Mouse (Mus musculus) midbrain, embryonic 12.5 days (tissue): ENCODE results near the gene Slc6a17. TPM values are rescaled to one million over a fixed set of nuclear protein-coding genes. Genes with fewer than 3 reads are reported as not detected.
A peak's percentile ranks its signal among the peaks of the same experiment; 100 is the strongest.

Source experiments
- ATAC-seq: fragments of 200-750 bp; cut with Nextera tagmentation; 2 replicates; pipeline ENCODE4 v1.8.0; 2017; ENCODE audit warnings: low read depth, moderate TSS enrichment, moderate library complexity; ENCODE audit not compliant: low FRiP score
- H3K27ac ChIP-seq: fragments of 300-500 bp; sonication (generic); replicated peaks from 2 replicates; pipeline ENCODE4 v1.5.1; 2016; ENCODE audit warnings: mild to moderate bottlenecking
- H3K27me3 ChIP-seq: fragments of 300-500 bp; sonication (generic); 2 replicates; pipeline ENCODE4 v1.6.1; 2016; ENCODE audit warnings: mild to moderate bottlenecking
- H3K36me3 ChIP-seq: fragments of 300-500 bp; sonication (generic); 2 replicates; pipeline ENCODE4 v1.6.1; 2016
- H3K4me1 ChIP-seq: fragments of 300-500 bp; sonication (generic); 2 replicates; pipeline ENCODE4 v1.6.1; 2016
- H3K4me2 ChIP-seq: fragments of 300-500 bp; sonication (generic); replicated peaks from 2 replicates; pipeline ENCODE4 v1.6.1; 2016; ENCODE audit warnings: mild to moderate bottlenecking, moderate library complexity
- H3K4me3 ChIP-seq: fragments of 300-500 bp; sonication (generic); 2 replicates; pipeline ENCODE4 v1.5.1; 2016; ENCODE audit warnings: mild to moderate bottlenecking
- H3K9ac ChIP-seq: fragments of 300-500 bp; sonication (generic); replicated peaks from 2 replicates; pipeline ENCODE4 v1.6.1; 2016; ENCODE audit warnings: mild to moderate bottlenecking, moderate library complexity
- H3K9me3 ChIP-seq: fragments of 300-500 bp; sonication (generic); 2 replicates; pipeline ENCODE4 v1.6.1; 2016; ENCODE audit warnings: mild to moderate bottlenecking
- WGBS: fragments of 180-500 bp; shearing (Covaris S2); methylation state at CpG from one replicate; pipeline ENCODE4 v1.1.7; 2016; 5-methylcytosine and 5-hydroxymethylcytosine counted together
- polyA plus RNA-seq: library from polyadenylated mRNA; unstranded; fragments of >200 nt; fragmentation: Nextera tagmentation; extraction: Ambion mirVana; gene quantifications from 2 replicates; pipeline ENCODE4 v1.2.1, GENCODE M21; 2016

Slc6a17 gene
- polyA plus RNA-seq, 1 experiment from 2014 or later, result 4.2 TPM

DNA sequence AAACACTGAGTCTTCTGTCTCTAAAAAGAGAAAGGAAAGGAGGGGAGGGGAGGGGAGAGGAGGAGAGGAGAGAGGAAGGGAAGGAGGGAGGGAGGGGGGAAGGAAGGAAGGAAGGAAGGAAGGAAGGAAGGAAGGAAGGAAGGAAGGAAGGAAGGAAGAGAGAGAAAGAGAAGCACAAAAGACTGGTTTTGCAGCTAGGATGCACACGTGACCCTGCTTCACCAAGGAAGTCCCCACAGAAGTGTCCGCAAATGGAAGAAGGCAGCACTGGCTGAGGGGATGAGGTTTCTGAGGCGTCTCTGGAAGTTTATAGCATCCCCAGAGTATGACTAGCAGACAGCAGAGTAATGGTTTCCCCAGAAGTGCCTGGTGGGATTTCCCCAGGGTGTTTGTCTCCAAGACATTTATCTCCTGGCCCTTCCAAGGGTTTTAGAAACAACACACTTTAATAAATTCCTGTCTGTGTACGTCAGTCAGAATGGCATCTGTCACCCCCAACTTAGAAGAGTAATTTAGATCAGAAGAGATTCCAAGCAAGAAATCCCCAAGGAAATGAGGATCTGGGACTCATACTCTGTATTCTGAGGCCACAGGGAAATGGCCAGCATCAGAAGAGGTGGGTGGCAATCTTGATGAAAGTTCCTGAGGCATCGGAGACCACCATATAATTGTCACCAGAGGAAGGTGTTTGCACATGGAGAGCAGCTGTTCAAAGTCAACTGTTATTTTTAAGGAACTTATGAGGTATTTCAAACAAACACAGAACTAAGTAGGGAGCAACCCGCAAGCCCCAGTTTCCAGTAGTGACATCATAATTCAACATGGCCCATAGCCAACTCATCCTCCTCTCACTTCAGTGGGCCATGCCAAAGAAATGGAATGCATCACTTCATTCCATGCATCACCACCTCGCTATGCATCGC, 25.6 kb upstream of the Slc6a17 start:
- WGBS, result 80% methylated on average over 8 of the region's 8 CpGs
- no peak for ATAC-seq
- Histone ChIP-seq H3K27ac (no peak overlapping the region), H3K9me3 (no peaks in the 10 kb centered on the region), H3K27me3 (peaks cover 3% of the 10 kb centered on the region; the same call in 1 of the 2 replicates), H3K4me2 (no peak overlapping the region), H3K4me3 (no peak overlapping the region), H3K9ac (no peak overlapping the region), H3K36me3 (no peaks in the 10 kb centered on the region), H3K4me1 (no peaks in the 10 kb centered on the region)

DNA sequence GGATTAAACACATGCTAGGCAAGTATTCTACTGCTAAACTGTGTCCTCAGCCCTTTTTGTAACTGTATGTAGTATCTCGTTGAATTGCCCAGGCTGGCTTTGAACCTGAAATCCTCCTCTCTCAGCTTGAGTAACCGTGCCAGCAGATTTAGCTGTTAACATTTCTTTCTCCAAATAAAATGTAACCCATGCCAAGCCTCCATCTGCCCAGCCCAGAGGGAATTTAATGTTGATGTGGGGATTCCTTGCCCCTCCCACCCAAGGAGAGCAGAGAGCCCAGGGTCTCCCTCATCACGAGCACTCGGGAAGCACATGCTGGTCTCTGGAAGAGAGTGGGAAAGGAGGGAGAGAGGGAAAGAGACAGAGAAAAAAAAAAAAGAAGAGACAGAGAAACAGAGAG, 24.8 kb upstream of the Slc6a17 start:
- Histone ChIP-seq H3K27ac (no peak overlapping the region), H3K4me3 (no peak overlapping the region), H3K27me3 (peaks cover 7% of the 10 kb centered on the region), H3K4me2 (no peak overlapping the region), H3K9me3 (no peaks in the 10 kb centered on the region), H3K4me1 (no peaks in the 10 kb centered on the region), H3K9ac (no peak overlapping the region), H3K36me3 (no peaks in the 10 kb centered on the region)
- 79% methylated on average over 4 of the region's 4 CpGs for WGBS
- ATAC-seq, result no peak

DNA sequence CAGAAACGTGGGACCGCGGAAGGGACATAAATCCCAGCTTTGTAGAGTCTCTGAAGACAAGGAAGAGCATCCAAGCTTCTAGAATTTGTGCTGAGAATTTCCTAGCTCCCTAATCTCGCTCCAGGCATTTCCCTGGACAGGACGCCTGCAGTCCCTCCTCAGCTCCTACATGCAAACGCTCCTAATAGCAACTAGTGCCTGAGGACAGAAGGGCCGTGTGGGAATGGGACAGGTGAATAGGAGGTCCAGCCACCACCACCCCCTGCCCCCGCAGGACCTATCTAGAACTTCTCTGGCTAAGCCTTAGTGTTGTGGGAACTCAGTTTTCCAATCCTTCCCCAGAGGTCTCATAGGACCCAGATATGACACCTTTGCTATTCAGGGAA, 19.7 kb upstream of the Slc6a17 start:
- Histone ChIP-seq H3K4me2 (peak overlapping the region; percentile 52), H3K4me3 (peak overlapping the region; percentile 23; the same call in 1 of the 2 replicates), H3K27ac (peak overlapping the region; percentile 75; the same call in 1 of the 2 replicates), H3K9ac (peak overlapping the region; percentile 53; the same call in 1 of the 2 replicates), H3K27me3 (peaks cover 14% of the 10 kb centered on the region), H3K36me3 (no peaks in the 10 kb centered on the region), H3K9me3 (no peaks in the 10 kb centered on the region), H3K4me1 (peaks cover 12% of the 10 kb centered on the region)
- ATAC-seq, result 0 out of 2 replicates have a peak, but pooled peaks have one; percentile 27
- WGBS, result 28% methylated on average over 8 of the region's 8 CpGs

GRCm38 (mm10) chr3:107536810-107537503, 19.1 kb upstream of the Slc6a17 start:
- H3K27ac ChIP-seq, result peak overlapping the region; percentile 75

GRCm38 (mm10) chr3:107534951-107535350, 17.1 kb upstream of the Slc6a17 start:
- H3K9me3 ChIP-seq, result no peaks in the 10 kb centered on the region
- H3K27me3 ChIP-seq, result peaks cover 14% of the 10 kb centered on the region
- H3K36me3 ChIP-seq, result no peaks in the 10 kb centered on the region
- no peak overlapping the region for H3K4me3 ChIP-seq
- H3K27ac ChIP-seq, result no peak overlapping the region
- no peak overlapping the region for H3K9ac ChIP-seq
- no peak overlapping the region for H3K4me2 ChIP-seq
- H3K4me1 ChIP-seq, result peaks cover 14% of the 10 kb centered on the region
- no peak for ATAC-seq
- 89% methylated on average over 7 of the region's 7 CpGs for WGBS

More at GRCm38 (mm10) chr3:107536810-107537503, 19.1 kb upstream of the Slc6a17 start:
- Histone ChIP-seq H3K27me3 (peaks cover 14% of the 10 kb centered on the region), H3K4me2 (peak overlapping the region; percentile 52), H3K9ac (peak overlapping the region; percentile 53), H3K4me1 (peaks cover 12% of the 10 kb centered on the region), H3K9me3 (no peaks in the 10 kb centered on the region), H3K4me3 (peak overlapping the region; percentile 23; the same call in 1 of the 2 replicates), H3K36me3 (no peaks in the 10 kb centered on the region)
- WGBS, result 5% methylated on average over 17 of the region's 17 CpGs
- peak; percentile 82 for ATAC-seq

DNA sequence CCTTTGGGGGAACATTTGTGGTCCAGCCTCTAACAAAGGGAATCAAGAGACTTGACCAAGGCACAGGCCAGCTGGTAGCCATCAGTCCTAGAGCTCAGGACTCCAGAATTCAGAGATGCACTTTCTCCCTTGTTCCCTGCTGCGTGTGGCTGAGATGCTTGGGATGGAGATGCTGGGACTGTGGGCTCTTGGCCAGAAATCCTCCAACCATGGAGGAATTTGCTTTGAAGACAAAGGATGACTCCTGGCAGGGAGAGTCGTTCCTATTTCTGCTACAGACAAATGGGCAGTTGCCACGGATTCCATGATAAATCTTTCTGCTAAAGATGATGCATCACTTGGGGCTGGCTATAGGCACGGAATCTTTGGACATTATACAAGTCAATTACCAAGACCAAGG, 15.7 kb upstream of the Slc6a17 start:
- H3K4me1 ChIP-seq, result peaks cover 24% of the 10 kb centered on the region
- no peak for ATAC-seq
- H3K27ac ChIP-seq, result no peak overlapping the region
- no peaks in the 10 kb centered on the region for H3K9me3 ChIP-seq
- no peaks in the 10 kb centered on the region for H3K36me3 ChIP-seq
- H3K4me3 ChIP-seq, result no peak overlapping the region
- 74% methylated on average over 4 of the region's 4 CpGs for WGBS
- H3K27me3 ChIP-seq, result peaks cover 11% of the 10 kb centered on the region
- no peak overlapping the region for H3K4me2 ChIP-seq
- H3K9ac ChIP-seq, result no peak overlapping the region

GRCm38 (mm10) chr3:107530581-107530980, 12.8 kb upstream of the Slc6a17 start:
- no peaks in the 10 kb centered on the region for H3K9me3 ChIP-seq
- no peaks in the 10 kb centered on the region for H3K36me3 ChIP-seq
- no peak overlapping the region for H3K9ac ChIP-seq
- peaks cover 20% of the 10 kb centered on the region for H3K4me1 ChIP-seq
- no peak overlapping the region for H3K27ac ChIP-seq
- ATAC-seq, result no peak
- no peak overlapping the region for H3K4me3 ChIP-seq
- no peak overlapping the region for H3K4me2 ChIP-seq
- H3K27me3 ChIP-seq, result no peaks in the 10 kb centered on the region
- WGBS, result 81% methylated on average over 5 of the region's 5 CpGs

- Histone ChIP-seq H3K4me3 (no peak overlapping the region), H3K4me2 (peak overlapping the region; percentile 35; the same call in 1 of the 2 replicates), H3K9me3 (no peaks in the 10 kb centered on the region), H3K36me3 (no peaks in the 10 kb centered on the region), H3K4me1 (peaks cover 20% of the 10 kb centered on the region), H3K9ac (no peak overlapping the region), H3K27ac (peak overlapping the region; percentile 77), H3K27me3 (no peaks in the 10 kb centered on the region)
- ATAC-seq, result peak; percentile 41; the same call in 1 of the 2 replicates
- 70% methylated on average over 5 of the region's 5 CpGs for WGBS
Observed at GRCm38 (mm10) chr3:107529182-107529581, 11.4 kb upstream of the Slc6a17 start.

- 16% methylated on average over 9 of the region's 9 CpGs for WGBS
- H3K9me3 ChIP-seq, result no peaks in the 10 kb centered on the region
- H3K4me1 ChIP-seq, result peaks cover 20% of the 10 kb centered on the region
- peak; percentile 92 for ATAC-seq
- H3K4me2 ChIP-seq, result peak overlapping the region; percentile 35
- 0 out of 2 replicates have a peak overlapping the region, but pooled peaks have one; percentile 16 for H3K9ac ChIP-seq
- H3K27me3 ChIP-seq, result no peaks in the 10 kb centered on the region
- no peak overlapping the region for H3K4me3 ChIP-seq
- H3K27ac ChIP-seq, result peak overlapping the region; percentile 77
- H3K36me3 ChIP-seq, result no peaks in the 10 kb centered on the region
Observed at GRCm38 (mm10) chr3:107528401-107529118, 10.7 kb upstream of the Slc6a17 start.

GRCm38 (mm10) chr3:107524547-107524946, 6.7 kb upstream of the Slc6a17 start:
- Histone ChIP-seq H3K27ac (no peak overlapping the region), H3K27me3 (peaks cover 10% of the 10 kb centered on the region; the same call in 1 of the 2 replicates), H3K4me2 (no peak overlapping the region), H3K4me1 (peaks cover 15% of the 10 kb centered on the region), H3K36me3 (no peaks in the 10 kb centered on the region), H3K9ac (no peak overlapping the region), H3K9me3 (no peaks in the 10 kb centered on the region), H3K4me3 (no peak overlapping the region)
- 43% methylated on average over 6 of the region's 6 CpGs for WGBS
- ATAC-seq, result no peak

- WGBS, result 81% methylated on average over 5 of the region's 5 CpGs
- Histone ChIP-seq H3K27me3 (peaks cover 44% of the 10 kb centered on the region), H3K4me2 (no peak overlapping the region), H3K9ac (no peak overlapping the region), H3K4me3 (no peak overlapping the region), H3K4me1 (peaks cover 16% of the 10 kb centered on the region), H3K9me3 (no peaks in the 10 kb centered on the region), H3K36me3 (no peaks in the 10 kb centered on the region), H3K27ac (no peak overlapping the region)
- no peak for ATAC-seq
Observed at GRCm38 (mm10) chr3:107520931-107521330, 3.1 kb upstream of the Slc6a17 start.
